Mouse (Mus musculus) testis, adult 2 months (tissue): ENCODE data around the gene Col5a1.

Source experiments
- CTCF ChIP-seq: fragments of 200-500 bp; IDR thresholded peaks from 2 replicates; pipeline ENCODE4 v1.5.1; 2012; ENCODE audit warnings: low read depth, mild to moderate bottlenecking, inconsistent platforms, low read length, moderate library complexity; ENCODE audit not compliant: control insufficient read depth, insufficient read depth, insufficient replicate concordance
- POLR2A ChIP-seq: fragments of 200-500 bp; IDR thresholded peaks from 2 replicates; pipeline ENCODE4 v1.6.1; 2012; ENCODE audit warnings: low read depth, mild to moderate bottlenecking, inconsistent platforms, low read length, moderate library complexity; ENCODE audit not compliant: control insufficient read depth

GRCm38 (mm10) chr2:27871056-27871455 lies 15.2 kb upstream of the Col5a1 start:
- no peak for TF ChIP-seq CTCF
- no peak for TF ChIP-seq POLR2A
